In genomic region chr7:28179228-28179627, GRCm38 (mm10) we compare ENCODE assay signal across 8 mouse cellular contexts. TPM values are rescaled to one million over a fixed set of nuclear protein-coding genes. Genes with fewer than 3 reads are reported as not detected.
DNase-seq lines count a peak whose midpoint lies in the region; ATAC-seq and TF ChIP-seq lines count a peak whose summit lies in the region.

Gene Dyrk1b, plus strand, starts transcription at chr7:28179469.

- ATAC-seq in forebrain, embryonic 13.5 days: peak; percentile 92
- peak; percentile 92 for ATAC-seq in heart, postnatal 0 days (ENCODE audit: insufficient read depth, low read depth)
- ATAC-seq in liver, embryonic 14.5 days (ENCODE audit: insufficient read depth): peak; percentile 83
- peak; percentile 85 for ATAC-seq in stomach, embryonic 15.5 days (ENCODE audit: insufficient read depth, low FRiP score, low read depth)

- H3K27ac ChIP-seq in ES-Bruce4 (ENCODE audit: insufficient read depth, low read length): no peak within 1 kb of the TSS
- peak within 1 kb of the TSS; percentile 96 for H3K27ac ChIP-seq in forebrain, embryonic 13.5 days
- H3K27ac ChIP-seq in heart, postnatal 0 days (ENCODE audit: low read depth): peak within 1 kb of the TSS; percentile 79
- peak within 1 kb of the TSS; percentile 83 for H3K27ac ChIP-seq in liver, embryonic 14.5 days
- H3K27ac ChIP-seq in stomach, embryonic 15.5 days: peak within 1 kb of the TSS; percentile 88

- no peaks in the 10 kb centered on the region for H3K27me3 ChIP-seq in ES-Bruce4 (ENCODE audit: control insufficient read depth, insufficient read depth, low read length, poor library complexity, severe bottlenecking)
- no peaks in the 10 kb centered on the region for H3K27me3 ChIP-seq in forebrain, embryonic 13.5 days
- no peaks in the 10 kb centered on the region for H3K27me3 ChIP-seq in heart, postnatal 0 days (ENCODE audit: control insufficient read depth, insufficient read depth, low read length)
- H3K27me3 ChIP-seq in liver, embryonic 14.5 days (ENCODE audit: control insufficient read depth, insufficient read depth, low read length): no peaks in the 10 kb centered on the region
- H3K27me3 ChIP-seq in stomach, embryonic 15.5 days (replicated peaks): no peaks in the 10 kb centered on the region

- peaks cover 43% of the 10 kb centered on the region for H3K36me3 ChIP-seq in ES-Bruce4 (ENCODE audit: control insufficient read depth, insufficient read depth, low read length, poor library complexity, severe bottlenecking)
- H3K36me3 ChIP-seq in forebrain, embryonic 13.5 days (ENCODE audit: poor library complexity, severe bottlenecking): peaks cover 70% of the 10 kb centered on the region
- H3K36me3 ChIP-seq in heart, postnatal 0 days (replicated peaks; ENCODE audit: control insufficient read depth, insufficient read depth, low read length): peaks cover 66% of the 10 kb centered on the region
- H3K36me3 ChIP-seq in liver, embryonic 14.5 days (replicated peaks; ENCODE audit: control insufficient read depth, insufficient read depth, low read depth): peaks cover 28% of the 10 kb centered on the region
- H3K36me3 ChIP-seq in stomach, embryonic 15.5 days: peaks cover 57% of the 10 kb centered on the region

- peak within 1 kb of the TSS; percentile 88 for H3K4me2 ChIP-seq in forebrain, embryonic 13.5 days
- peak within 1 kb of the TSS; percentile 89 for H3K4me2 ChIP-seq in heart, postnatal 0 days (ENCODE audit: low read depth, low read length)
- peak within 1 kb of the TSS; percentile 97 for H3K4me2 ChIP-seq in liver, embryonic 14.5 days (ENCODE audit: low read depth)
- H3K4me2 ChIP-seq in stomach, embryonic 15.5 days: peak within 1 kb of the TSS; percentile 89

- peak; percentile 95 for DNase-seq in cerebellum, adult 11 months
- DNase-seq in heart, postnatal 0 days (ENCODE audit: low spot score): peak; percentile 99
- DNase-seq in kidney, postnatal 36 days: peak; percentile 99
- peak; percentile 93 to 95 (median 95) for DNase-seq in liver, embryonic 14.5 days (ENCODE audit: low read depth in 3 of 3, low spot score in 3 of 3)
- DNase-seq in neural tube, embryonic 10.5 days (ENCODE audit: extremely low spot score, low spot score): peak; percentile 98

- H3K4me3 ChIP-seq in ES-Bruce4 (ENCODE audit: low read depth, low read length): peak within 1 kb of the TSS; percentile 81
- peak within 1 kb of the TSS; percentile 99 for H3K4me3 ChIP-seq in forebrain, embryonic 13.5 days
- peak within 1 kb of the TSS; percentile 86 for H3K4me3 ChIP-seq in heart, postnatal 0 days (ENCODE audit: low read depth, low read length)
- peak within 1 kb of the TSS; percentile 77 to 89 for H3K4me3 ChIP-seq in liver, embryonic 14.5 days (ENCODE audit: insufficient read depth in 1 of 2, low read depth in 2 of 2, low read length in 2 of 2)
- H3K4me3 ChIP-seq in stomach, embryonic 15.5 days (replicated peaks): peak within 1 kb of the TSS; percentile 98

- no peak for TF ChIP-seq POLR2A in ES-Bruce4 (IDR thresholded peaks at IDR 0.05; ENCODE audit: insufficient read depth, low read length)

- peak within 1 kb of the TSS; percentile 69 for H3K9ac ChIP-seq in ES-Bruce4 (ENCODE audit: low read depth, poor library complexity, severe bottlenecking)
- H3K9ac ChIP-seq in forebrain, embryonic 13.5 days: peak within 1 kb of the TSS; percentile 94
- H3K9ac ChIP-seq in heart, postnatal 0 days (replicated peaks; ENCODE audit: low read depth, low read length): peak within 1 kb of the TSS; percentile 83
- peak within 1 kb of the TSS; percentile 79 for H3K9ac ChIP-seq in liver, embryonic 14.5 days (replicated peaks)
- peak within 1 kb of the TSS; percentile 83 for H3K9ac ChIP-seq in stomach, embryonic 15.5 days

- H3K9me3 ChIP-seq in ES-Bruce4 (replicated peaks; ENCODE audit: control insufficient read depth, insufficient read depth, low read length, poor library complexity, severe bottlenecking): no peaks in the 10 kb centered on the region
- no peaks in the 10 kb centered on the region for H3K9me3 ChIP-seq in forebrain, embryonic 13.5 days (replicated peaks)
- no peaks in the 10 kb centered on the region for H3K9me3 ChIP-seq in heart, postnatal 0 days (replicated peaks; ENCODE audit: control insufficient read depth, low read length)
- H3K9me3 ChIP-seq in liver, embryonic 14.5 days (ENCODE audit: control insufficient read depth, low read length): no peaks in the 10 kb centered on the region
- H3K9me3 ChIP-seq in stomach, embryonic 15.5 days: no peaks in the 10 kb centered on the region

- under 1% methylated on average over 25 of the region's 25 CpGs for WGBS in forebrain, embryonic 13.5 days
- 0% methylated on average over 25 of the region's 25 CpGs for WGBS in heart, postnatal 0 days
- 1% methylated on average over 25 of the region's 25 CpGs for WGBS in liver, embryonic 14.5 days (ENCODE audit: insufficient replicate concordance)
- WGBS in stomach, embryonic 15.5 days: under 1% methylated on average over 25 of the region's 25 CpGs

- TF ChIP-seq CTCF in ES-Bruce4 (IDR thresholded peaks at IDR 0.05; ENCODE audit: low read depth, low read length): no peak
- TF ChIP-seq CTCF in heart, postnatal 0 days (IDR thresholded peaks at IDR 0.05; ENCODE audit: low read depth): no peak
- TF ChIP-seq CTCF in liver, embryonic 14.5 days (IDR thresholded peaks at IDR 0.05; ENCODE audit: low read depth): no peak

- no peaks in the 10 kb centered on the region for H3K4me1 ChIP-seq in ES-Bruce4 (ENCODE audit: control insufficient read depth, insufficient read depth, low read length)
- peaks cover 13% of the 10 kb centered on the region for H3K4me1 ChIP-seq in forebrain, embryonic 13.5 days
- H3K4me1 ChIP-seq in heart, postnatal 0 days (ENCODE audit: control insufficient read depth, insufficient read depth): peaks cover 9% of the 10 kb centered on the region; the same call in 1 of the 2 replicates
- peaks cover 10 to 15% of the 10 kb centered on the region in 2 experiments for H3K4me1 ChIP-seq in liver, embryonic 14.5 days (replicated peaks; ENCODE audit: control insufficient read depth in 2 of 2, insufficient read depth in 2 of 2, low read length in 1 of 2)
- peaks cover 11% of the 10 kb centered on the region for H3K4me1 ChIP-seq in stomach, embryonic 15.5 days

- TF ChIP-seq EP300 in ES-Bruce4 (IDR thresholded peaks at IDR 0.05; ENCODE audit: insufficient read depth, low read depth, low read length): peak; percentile 75; the same call in 1 of the 2 replicates
- TF ChIP-seq EP300 in heart, postnatal 0 days (IDR thresholded peaks at IDR 0.05; ENCODE audit: low read depth): no peak
- TF ChIP-seq EP300 in liver, embryonic 14.5 days (IDR thresholded peaks at IDR 0.05; ENCODE audit: low read depth): no peak

RNA-seq across cellular contexts. Expression of gene Dyrk1b, which starts in this region (rescaled TPM):
- 9.2 and 9.5 TPM in 2 replicates for polyA plus RNA-seq in ES-Bruce4 (2011; ENCODE audit: insufficient read depth, insufficient read length, low read depth, missing spikeins)
- polyA plus RNA-seq in forebrain, embryonic 13.5 days (2015; fragmentation: Nextera tagmentation; extraction: Ambion mirVana): 14.0 and 14.3 TPM in 2 replicates
- 21.3 and 37.1 TPM in 2 replicates for total RNA-seq in heart, postnatal 0 days (2014; rRNA removed; ENCODE audit: low replicate concordance)
- polyA plus RNA-seq in heart, postnatal 0 days (2015; fragmentation: Nextera tagmentation; extraction: Ambion mirVana): 10.2 and 10.4 TPM in 2 replicates
- 2.7 and 3.6 TPM in 2 replicates for polyA plus RNA-seq in liver, embryonic 14.5 days (2012; rRNA removed)
- 1.9 and 2.5 TPM in 2 replicates for polyA plus RNA-seq in liver, embryonic 14.5 days (2014; fragmentation: Nextera tagmentation; extraction: Ambion mirVana)
- 8.1 and 9.3 TPM in 2 replicates for polyA plus RNA-seq in stomach, embryonic 15.5 days (2015; fragmentation: Nextera tagmentation; extraction: Ambion mirVana)
